Mouse (Mus musculus) CH12.LX (cell line): ENCODE measurements around the gene Barx1. TPM values are rescaled to one million over a fixed set of nuclear protein-coding genes. Genes with fewer than 3 reads are reported as not detected.

Experiments
- DNase-seq: peaks from one replicate; pipeline ENCODE4 v3.0.0-alpha.2; 2013; ENCODE audit errors: extremely low read depth
- H3K27ac ChIP-seq: 2 replicates; pipeline ENCODE4 v1.5.1; 2012; ENCODE audit warnings: low read depth, mild to moderate bottlenecking, control low read depth, moderate library complexity; ENCODE audit not compliant: insufficient read depth
- H3K27me3 ChIP-seq: replicated peaks from 2 replicates; pipeline ENCODE3; 2012; ENCODE audit warnings: inconsistent platforms
- H3K36me3 ChIP-seq, 2 experiments: replicated peaks in 1 of 2; 2 replicates each; pipeline versions ENCODE3 to v1.6.1; 2012; ENCODE audit warnings: inconsistent platforms in 1 of 2, low read length in 1 of 2, mild to moderate bottlenecking in 1 of 2, mixed read lengths in 1 of 2, moderate library complexity in 1 of 2; ENCODE audit not compliant: control insufficient read depth in 1 of 2, insufficient read depth in 1 of 2
- H3K4me1 ChIP-seq, 2 experiments: 2 replicates each; pipeline ENCODE4 v1.6.1; 2012; ENCODE audit warnings: inconsistent platforms in 1 of 2, moderate library complexity in 1 of 2; ENCODE audit not compliant: insufficient read depth in 2 of 2, control insufficient read depth in 1 of 2
- H3K4me2 ChIP-seq: 2 replicates; pipeline ENCODE4 v1.6.1; 2012; ENCODE audit warnings: low read depth, mild to moderate bottlenecking, control low read depth; ENCODE audit not compliant: poor library complexity, insufficient read depth, severe bottlenecking
- H3K4me3 ChIP-seq, 3 experiments: fragments of 150-350 bp in 1 of 3; sonication (generic) in 1 of 3; replicated peaks in 1 of 3; 2 replicates each; pipeline versions ENCODE3 to v1.5.1; 2011 to 2012; ENCODE audit warnings: low read depth in 2 of 3, low read length in 2 of 3, mild to moderate bottlenecking in 2 of 3, moderate library complexity in 2 of 3, control low read depth in 1 of 3, improper control_type of control experiment in 1 of 3, inconsistent platforms in 1 of 3, mixed read lengths in 1 of 3; ENCODE audit not compliant: poor library complexity in 1 of 3
- H3K79me2 ChIP-seq: replicated peaks from 2 replicates; pipeline ENCODE4 v1.6.1; 2012; ENCODE audit warnings: mild to moderate bottlenecking, moderate library complexity; ENCODE audit not compliant: control insufficient read depth, poor library complexity, insufficient read depth, severe bottlenecking; ENCODE audit errors: extremely low read depth
- H3K9ac ChIP-seq: 2 replicates; pipeline ENCODE4 v1.6.1; 2012; ENCODE audit warnings: low read depth, mild to moderate bottlenecking, control low read depth, moderate library complexity; ENCODE audit not compliant: insufficient read depth
- H3K9me3 ChIP-seq: replicated peaks from 2 replicates; pipeline ENCODE3; 2012; ENCODE audit warnings: low read length, inconsistent platforms, mixed read lengths
- CHD2 ChIP-seq: IDR thresholded peaks from 2 replicates; pipeline ENCODE4 v1.6.1; 2011; ENCODE audit warnings: low read length, improper control_type of control experiment
- ELF1 ChIP-seq: IDR thresholded peaks from 2 replicates; pipeline ENCODE4 v1.6.1; 2014; ENCODE audit warnings: low read depth, mild to moderate bottlenecking, inconsistent platforms, low read length, improper control_type of control experiment
- EP300 ChIP-seq: IDR thresholded peaks from 2 replicates; pipeline ENCODE4 v1.6.1; 2011; ENCODE audit warnings: low read length, improper control_type of control experiment
- HCFC1 ChIP-seq: IDR thresholded peaks from 2 replicates; pipeline ENCODE4 v1.6.1; 2012; ENCODE audit warnings: low read depth, mild to moderate bottlenecking, inconsistent platforms, low read length, improper control_type of control experiment
- MAFK ChIP-seq: IDR thresholded peaks from 2 replicates; pipeline ENCODE4 v1.6.1; 2011; ENCODE audit warnings: low read length, improper control_type of control experiment; ENCODE audit not compliant: insufficient replicate concordance
- MAX ChIP-seq: IDR thresholded peaks from 2 replicates; pipeline ENCODE4 v1.6.1; 2011; ENCODE audit warnings: low read length, improper control_type of control experiment
- MEF2A ChIP-seq: IDR thresholded peaks from 2 replicates; pipeline ENCODE4 v1.6.1; 2014; ENCODE audit warnings: low read depth, mild to moderate bottlenecking, inconsistent platforms, low read length, improper control_type of control experiment, borderline replicate concordance
- MXI1 ChIP-seq: IDR thresholded peaks from 2 replicates; pipeline ENCODE4 v1.6.1; 2011; ENCODE audit warnings: mild to moderate bottlenecking, low read depth, low read length, improper control_type of control experiment
- NRF1 ChIP-seq: IDR thresholded peaks from 2 replicates; pipeline ENCODE4 v1.6.1; 2014; ENCODE audit warnings: low read depth, mild to moderate bottlenecking, inconsistent platforms, low read length, improper control_type of control experiment, moderate library complexity
- PAX5 ChIP-seq: IDR thresholded peaks from 2 replicates; pipeline ENCODE4 v1.6.1; 2012; ENCODE audit warnings: low read length, inconsistent platforms, mixed read lengths
- POLR2A ChIP-seq: IDR thresholded peaks from 2 replicates; pipeline ENCODE4 v1.6.1; 2011; ENCODE audit warnings: low read depth, mild to moderate bottlenecking, improper control_type of control experiment, low read length
- POLR2AphosphoS2 ChIP-seq: IDR thresholded peaks from 2 replicates; pipeline ENCODE4 v1.6.1; 2011; ENCODE audit warnings: low read depth, low read length, improper control_type of control experiment
- UBTF ChIP-seq: IDR thresholded peaks from 2 replicates; pipeline ENCODE4 v1.6.1; 2012; ENCODE audit warnings: low read depth, mild to moderate bottlenecking, inconsistent platforms, low read length, improper control_type of control experiment, moderate library complexity
- ZKSCAN1 ChIP-seq: IDR thresholded peaks from 2 replicates; pipeline ENCODE4 v1.6.1; 2012; ENCODE audit warnings: low read depth, inconsistent platforms, low read length, improper control_type of control experiment, borderline replicate concordance
- ZMIZ1 ChIP-seq: IDR thresholded peaks from 2 replicates; pipeline ENCODE4 v1.6.1; 2012; ENCODE audit warnings: low read depth, mild to moderate bottlenecking, inconsistent platforms, low read length, improper control_type of control experiment
- dilution Hi-C: fragments of 300-500 bp; cut with MboI; formaldehyde crosslinking; loops from 2 replicates; pipeline ENCODE4 v1.14.3; 2020; ENCODE audit warnings: low sequenced_read_pairs; ENCODE audit not compliant: extremely low pct_unique_long_range_greater_than_20kb, extremely low pct_ligation_motif_present
- in situ Hi-C: fragments of 300-500 bp; cut with MboI; formaldehyde crosslinking; loops from 3 replicates; pipeline ENCODE4 v1.14.3; 2019; ENCODE audit warnings: low sequenced_read_pairs, low pct_ligation_motif_present, low pct_unique_long_range_greater_than_20kb, mixed read lengths
- polyA plus RNA-seq: library from polyadenylated mRNA; unstranded; fragments of >175 nt; gene quantifications from 2 replicates; pipeline ENCODE4 v1.2.1, GENCODE M21; 2012; ENCODE audit warnings: low read depth; ENCODE audit not compliant: insufficient read length
- total RNA-seq, 2 experiments: library from RNA; depleted of rRNA; stranded (reverse); fragments of 300-350 nt in 1 of 2; fragments of >200 nt in 1 of 2; gene quantifications; 2 replicates each; pipeline ENCODE4 v1.2.3; 2012 to 2014

Gene Barx1
- total and polyA plus RNA-seq, 3 experiments = not detected

- Histone ChIP-seq H3K79me2 (no peaks in the 10 kb centered on the region), H3K4me2 (no peak overlapping the region), H3K27me3 (peaks cover 14% of the 10 kb centered on the region), H3K4me3 (no peak overlapping the region), H3K27ac (no peak overlapping the region), H3K36me3 (no peaks in the 10 kb centered on the region), H3K9me3 (peaks cover 34% of the 10 kb centered on the region), H3K9ac (no peak overlapping the region), H3K4me1 (no peaks in the 10 kb centered on the region)
- no peak for DNase-seq
- TF ChIP-seq MAX = no peak
- TF ChIP-seq MXI1 = no peak
- TF ChIP-seq NRF1 = no peak
- TF ChIP-seq ZMIZ1 = no peak
- no peak for TF ChIP-seq PAX5
- no peak for TF ChIP-seq ELF1
- TF ChIP-seq ZKSCAN1 = no peak
- no peak for TF ChIP-seq POLR2AphosphoS2
- no peak for TF ChIP-seq UBTF
- TF ChIP-seq EP300 = no peak
- TF ChIP-seq MEF2A = no peak
- no peak for TF ChIP-seq MAFK
- dilution Hi-C loops = no loop called here
- in situ Hi-C loops = loop anchor here (25.0 kb wide), 1 partner anchor 522 kb away; the partner anchor contains the start of gene Ninj1
These were observed 2.3 kb downstream of the Barx1 start for GRCm38 (mm10) chr13:48664916-48665655.

GRCm38 (mm10) chr13:48665656-48666597 is 3.1 kb downstream of the Barx1 start:
- dilution Hi-C loops = no loop called here
- Histone ChIP-seq H3K27ac (no peak overlapping the region), H3K27me3 (peaks cover 7% of the 10 kb centered on the region), H3K4me3 (no peak overlapping the region), H3K79me2 (no peaks in the 10 kb centered on the region), H3K9ac (no peak overlapping the region), H3K9me3 (peaks cover 34% of the 10 kb centered on the region), H3K4me1 (no peaks in the 10 kb centered on the region), H3K4me2 (no peak overlapping the region), H3K36me3 (no peaks in the 10 kb centered on the region)
- in situ Hi-C loops = loop anchor here (25.0 kb wide), 1 partner anchor 521 kb away; the partner anchor contains the start of gene Ninj1
- DNase-seq = no peak
- no peak for TF ChIP-seq ZKSCAN1
- no peak for TF ChIP-seq UBTF
- TF ChIP-seq ELF1 = no peak
- TF ChIP-seq HCFC1 = no peak
- TF ChIP-seq CHD2 = no peak
- no peak for TF ChIP-seq POLR2A
